Comparison of ENCODE assay signal across 22 mouse cellular contexts in genomic region chr1:132885701-132886100, GRCm38 (mm10). TPM values are rescaled to one million over a fixed set of nuclear protein-coding genes. Genes with fewer than 3 reads are reported as not detected.
DNase-seq lines count a peak whose midpoint lies in the region; TF ChIP-seq lines count a peak whose summit lies in the region.
"Had no signal": no experiment of that assay in that cellular context is flagged by ENCODE, and none has a peak within 500 bp of the region (broad histone marks: within the 10 kb centered on the region; RNA-seq: fewer than 3 reads in every experiment).

No protein-coding gene starts in this region.

- no peaks in the 10 kb centered on the region for H3K36me3 ChIP-seq in thymus, adult 2 months (ENCODE audit: control insufficient read depth, insufficient read depth, low read length)
- H3K36me3 ChIP-seq: embryonic facial prominence, embryonic 13.5 days; G1E had no signal

- TF ChIP-seq CTCF in left cerebral cortex, adult 2 months (IDR thresholded peaks at IDR 0.05): no peak
- TF ChIP-seq CTCF in thymus, adult 2 months (IDR thresholded peaks at IDR 0.05; ENCODE audit: borderline replicate concordance, control insufficient read depth, extremely low read depth, insufficient read depth, low read length, poor library complexity): no peak

- peaks cover 8% of the 10 kb centered on the region; the same call in 1 of the 2 replicates for H3K27me3 ChIP-seq in thymus, adult 2 months (ENCODE audit: control insufficient read depth, insufficient read depth, low read length)

- DNase-seq in cerebellum, postnatal 10 days: peak; percentile 58 to 60
- no peak for DNase-seq in cerebellum, adult 8-10 months
- no peak for DNase-seq in left cerebral cortex, adult 2 months (ENCODE audit: extremely low spot score in 1 of 2, low spot score in 2 of 2)
- no peak for DNase-seq in left cerebral cortex, postnatal 36 days (ENCODE audit: low spot score in 2 of 2)
- peak; percentile 24 for DNase-seq in ovary, postnatal 36 days (ENCODE audit: low spot score)
- no peak for DNase-seq in ovary, adult 18-20 months (ENCODE audit: low spot score)
- DNase-seq in thymus, adult 2 months: no peak
- DNase-seq: cerebellum, adult 11 months; embryo, embryonic 11 days; gastrocnemius, postnatal 10 days; kidney, adult 11 months; kidney, postnatal 4 days; layer of hippocampus, adult 9-11 months; lung, postnatal 4 days had no signal

- no peaks in the 10 kb centered on the region for H3K4me1 ChIP-seq in thymus, adult 2 months (replicated peaks; ENCODE audit: control insufficient read depth, insufficient read depth, low read length)

- H3K27ac ChIP-seq in left cerebral cortex, adult 2 months: peak overlapping the region; percentile 24; the same call in 1 of the 2 replicates
- no peak overlapping the region for H3K27ac ChIP-seq in thymus, adult 2 months (ENCODE audit: control insufficient read depth, insufficient read depth, low read length)
- H3K27ac ChIP-seq: embryonic facial prominence, embryonic 13.5 days had no signal

- TF ChIP-seq POLR2A in thymus, adult 2 months (IDR thresholded peaks at IDR 0.05; ENCODE audit: control insufficient read depth, extremely low read depth, insufficient read depth, low read length, poor library complexity): no peak

- H3K4me3 ChIP-seq in left cerebral cortex, adult 2 months: no peak overlapping the region
- no peak overlapping the region for H3K4me3 ChIP-seq in thymus, adult 2 months (ENCODE audit: control insufficient read depth, insufficient read depth, low read length)
- H3K4me3 ChIP-seq: embryonic facial prominence, embryonic 13.5 days; erythroblast, embryonic 14.5 days had no signal

- intact Hi-C loops in left cerebral cortex, adult 2 months (cut with DNase I): no loop called here
- intact Hi-C loops in left cerebral cortex, postnatal 36 days (cut with DNase I): no loop called here

- WGBS in thymus, adult 2 months: 45% methylated on average over 4 of the region's 4 CpGs

RNA-seq across cellular contexts. Expression of gene Lrrn2, which starts 5.6 kb away (rescaled TPM):
- 10 to 100 TPM; 91.8 to 99.9 TPM for total RNA-seq in left cerebral cortex, adult 2 months (2021)
- total RNA-seq in left cerebral cortex, postnatal 36 days (2021): 100 to 1,000 TPM in 1 of 2 experiments, 10 to 100 TPM in 1; 89.3 to 105 TPM
- 0.93 and 1.5 TPM in 2 replicates for polyA plus RNA-seq in thymus, adult 2 months (2012; rRNA removed)
- total RNA-seq: granulocyte monocyte progenitor cell, adult 5-6 weeks; hematopoietic stem cell, adult 5-6 weeks; liver, adult 2 months; megakaryocyte-erythroid progenitor cell, adult 5-6 weeks had no signal
- polyA plus RNA-seq: erythroblast, embryonic 14.5 days; G1E; liver, adult 2 months; Patski had no signal

Comparison
In these comparisons a context has a peak if more than half of its experiments do, and no peak if none do; other contexts are left out.
1. DNase-seq: peak in cerebellum, postnatal 10 days (2 of 2) and ovary, postnatal 36 days (single experiment); none in cerebellum, adult 8-10 months (single experiment), left cerebral cortex, adult 2 months (0 of 2), left cerebral cortex, postnatal 36 days (0 of 2), ovary, adult 18-20 months (single experiment) and thymus, adult 2 months (single experiment).